Mouse (Mus musculus) stomach, postnatal 0 days (tissue): ENCODE measurements at regions not wholly inside any gene's neighbourhood (a gene's known extent, or its start where the extent isn't known, plus 50 kb on each side); places are given as distances from the start of the nearest gene placed in this dataset.

Experiments used
- CTCF ChIP-seq: IDR thresholded peaks from 2 replicates; pipeline ENCODE4 v1.5.1; 2016; ENCODE audit warnings: antibody characterized with exemption, low read depth, mild to moderate bottlenecking, moderate library complexity
- EP300 ChIP-seq: optimal IDR thresholded peaks from 2 replicates; pipeline ENCODE3; 2016; ENCODE audit warnings: antibody characterized with exemption

GRCm38 (mm10) chr3:148489201-148489600, 501.2 kb downstream of the Adgrl2 start:
- TF ChIP-seq CTCF (no peak), EP300 (no peak)
